Mouse (Mus musculus) left cerebral cortex, adult 18-20 months (tissue): ENCODE results near the gene Slfn9. TPM values are rescaled to one million over a fixed set of nuclear protein-coding genes. Genes with fewer than 3 reads are reported as not detected.
"Not testable (repeated sequence)": the region's sequence is repeated elsewhere in the genome, so short reads cannot be mapped to it uniquely, and the experiment has no call there.

Source experiments
- DNase-seq, 2 experiments: peaks; one replicate each; pipeline ENCODE4 v3.0.0; 2021 to 2022; ENCODE audit warnings: low spot score in 2 of 2, mixed read lengths in 1 of 2
- long read RNA-seq, 2 experiments: library from polyadenylated mRNA; stranded (forward); transcript quantifications; one replicate each; pipeline ENCODE4 v2.0.0; 2021
- total RNA-seq, 2 experiments: library from RNA; stranded (reverse); gene quantifications; 2 replicates each; pipeline ENCODE4 v1.2.3; 2021

The Slfn9 gene
- total RNA-seq = under 1 TPM; 0.21 to 0.28 TPM
- long read RNA-seq, experiment 1 = 0 reads
- long read RNA-seq, experiment 2 = 0 reads

- DNase-seq = peak; percentile 9 to 23
Measured at GRCm38 (mm10) chr11:82991469-82992166, at the start of gene Slfn9. TSS of gene Slfn9 (minus strand) at chr11:82991830.

GRCm38 (mm10) chr11:83041000-83041399, 49.4 kb upstream of the Slfn9 start:
- no peak for DNase-seq

GRCm38 (mm10) chr11:83040325-83040724, 48.7 kb upstream of the Slfn9 start:
- DNase-seq = no peak

GRCm38 (mm10) chr11:83039796-83040195, 48.2 kb upstream of the Slfn9 start:
- no peak for DNase-seq

GRCm38 (mm10) chr11:83039156-83039555, 47.5 kb upstream of the Slfn9 start:
- DNase-seq = no peak

- not testable (repeated sequence) for DNase-seq
Measured at GRCm38 (mm10) chr11:83038686-83039085, 47.1 kb upstream of the Slfn9 start.

GRCm38 (mm10) chr11:83020621-83021020, 29.0 kb upstream of the Slfn9 start, which contains the start of gene Slfn8:
TSS of gene Slfn8 (minus strand) at chr11:83020810.
- no peak for DNase-seq

GRCm38 (mm10) chr11:83019561-83020519, 28.2 kb upstream of the Slfn9 start:
- not testable (repeated sequence) for DNase-seq

- DNase-seq = no peak
Measured at GRCm38 (mm10) chr11:83016093-83016492, 24.5 kb upstream of the Slfn9 start.

GRCm38 (mm10) chr11:83013356-83013755, 21.7 kb upstream of the Slfn9 start:
- no peak for DNase-seq

GRCm38 (mm10) chr11:82990612-82991385, 831 bp downstream of the Slfn9 start:
- not testable (repeated sequence) for DNase-seq

GRCm38 (mm10) chr11:82989357-82989756, 2.3 kb downstream of the Slfn9 start:
- DNase-seq = no peak

- peak in 1 of 2 experiments; percentile 3 for DNase-seq
Measured at GRCm38 (mm10) chr11:82987621-82988020, 4.0 kb downstream of the Slfn9 start.

GRCm38 (mm10) chr11:82983193-82983592, 8.4 kb downstream of the Slfn9 start:
- DNase-seq = no peak

GRCm38 (mm10) chr11:82982409-82982808, 9.2 kb downstream of the Slfn9 start:
- DNase-seq = not testable (repeated sequence)

GRCm38 (mm10) chr11:82973916-82974315, 17.7 kb downstream of the Slfn9 start:
- DNase-seq = no peak

GRCm38 (mm10) chr11:82971590-82971974, 20.0 kb downstream of the Slfn9 start:
- DNase-seq = no peak

GRCm38 (mm10) chr11:82970712-82971589, 20.7 kb downstream of the Slfn9 start:
- DNase-seq = peak; percentile 7 to 25

- no peak for DNase-seq
Measured at GRCm38 (mm10) chr11:82962215-82962614, 29.4 kb downstream of the Slfn9 start.

GRCm38 (mm10) chr11:82961743-82962142, 29.9 kb downstream of the Slfn9 start:
- DNase-seq = no peak
